Mouse (Mus musculus) olfactory bulb, adult 2 months (tissue): ENCODE measurements around the gene Snd1. TPM values are rescaled to one million over a fixed set of nuclear protein-coding genes. Genes with fewer than 3 reads are reported as not detected.
"Not testable (repeated sequence)": the region's sequence is repeated elsewhere in the genome, so short reads cannot be mapped to it uniquely, and the experiment has no call there.

Source experiments
- H3K27ac ChIP-seq: fragments of 200-500 bp; 2 replicates; pipeline ENCODE4 v1.5.1; 2012; ENCODE audit warnings: low read depth, low read length; ENCODE audit not compliant: insufficient read depth
- H3K4me1 ChIP-seq: fragments of 200-500 bp; 2 replicates; pipeline ENCODE4 v1.6.1; 2012; ENCODE audit warnings: low read length; ENCODE audit not compliant: control insufficient read depth, insufficient read depth
- H3K4me3 ChIP-seq: fragments of 200-500 bp; 2 replicates; pipeline ENCODE4 v1.5.1; 2012; ENCODE audit warnings: mild to moderate bottlenecking, low read depth, low read length, moderate library complexity; ENCODE audit not compliant: insufficient read depth
- CTCF ChIP-seq: fragments of 200-500 bp; IDR thresholded peaks from 2 replicates; pipeline ENCODE4 v1.5.1; 2012; ENCODE audit warnings: low read depth, mild to moderate bottlenecking, low read length, moderate library complexity; ENCODE audit not compliant: insufficient read depth
- POLR2A ChIP-seq: fragments of 200-500 bp; IDR thresholded peaks from 2 replicates; pipeline ENCODE4 v1.6.1; 2012; ENCODE audit warnings: mild to moderate bottlenecking, low read depth, low read length, moderate library complexity; ENCODE audit not compliant: insufficient read depth
- WGBS: fragments of 180-500 bp; shearing (Covaris S2); methylation state at CpG from one replicate; pipeline ENCODE4 v1.1.7; 2018; 5-methylcytosine and 5-hydroxymethylcytosine counted together
- polyA plus RNA-seq: library from polyadenylated mRNA; stranded (reverse); fragments of >200 nt; gene quantifications from 2 replicates; pipeline ENCODE4 v1.2.4, GENCODE M21; 2012; ENCODE audit warnings: low replicate concordance; ENCODE audit not compliant: missing spikeins, insufficient read depth, insufficient read length

Snd1 gene
- polyA plus RNA-seq, 1 experiment, result not detected

GRCm38 (mm10) chr6:28502576-28502975 lies 27.6 kb downstream of the Snd1 start:
- Histone ChIP-seq H3K4me3 (no peak overlapping the region), H3K4me1 (no peaks in the 10 kb centered on the region), H3K27ac (no peak overlapping the region)
- WGBS, result 85% methylated on average over 7 of the region's 7 CpGs
- TF ChIP-seq POLR2A, result no peak
- no peak for TF ChIP-seq CTCF

DNA sequence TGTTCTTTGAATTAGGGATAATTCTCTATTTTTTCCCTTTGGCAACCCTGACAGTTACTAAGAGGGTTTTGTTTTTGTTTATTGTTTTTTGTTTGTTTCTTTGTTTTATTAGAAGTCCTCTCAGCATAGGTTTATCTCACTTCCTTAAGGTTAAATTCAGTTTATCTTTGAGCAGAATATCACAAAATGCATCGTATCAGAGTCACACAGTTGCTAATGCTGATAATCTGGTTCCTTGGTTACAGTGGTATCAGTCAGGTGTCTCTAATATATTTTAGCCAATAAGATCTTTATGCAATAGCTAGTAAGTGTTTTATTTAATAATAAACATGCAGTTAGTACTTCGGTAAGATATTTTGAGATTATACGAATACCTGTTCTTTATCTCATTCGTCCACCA lies 28.2 kb downstream of the Snd1 start:
- Histone ChIP-seq H3K4me1 (no peaks in the 10 kb centered on the region), H3K27ac (no peak overlapping the region), H3K4me3 (no peak overlapping the region)
- 96% methylated on average over 4 of the region's 4 CpGs for WGBS
- TF ChIP-seq CTCF, result no peak

DNA sequence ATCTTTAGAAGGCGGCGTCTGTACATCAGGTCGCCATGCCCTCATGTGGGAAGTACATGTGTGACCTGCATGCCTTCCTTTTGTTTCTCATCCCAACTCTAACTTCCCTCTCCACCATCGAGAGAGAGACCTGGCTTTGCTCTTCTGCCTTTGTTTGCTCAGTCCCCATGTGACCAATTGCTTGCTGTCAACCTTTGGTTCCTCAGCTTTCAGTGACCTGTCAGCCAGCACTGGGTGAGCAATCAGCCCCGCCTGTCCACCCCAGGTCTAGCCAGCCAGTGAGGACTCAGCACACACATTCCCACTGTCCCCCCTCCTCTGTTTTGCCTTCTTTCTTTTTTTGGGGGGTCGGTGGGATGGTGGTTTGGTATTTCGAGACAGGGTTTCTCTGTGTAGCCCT lies 29.7 kb downstream of the Snd1 start:
- WGBS, result 91% methylated on average over 7 of the region's 7 CpGs
- no peak overlapping the region for H3K27ac ChIP-seq
- H3K4me1 ChIP-seq, result no peaks in the 10 kb centered on the region
- TF ChIP-seq CTCF (no peak), POLR2A (no peak)
- no peak overlapping the region for H3K4me3 ChIP-seq

GRCm38 (mm10) chr6:28507759-28508158 lies 32.8 kb downstream of the Snd1 start:
- TF ChIP-seq POLR2A (no peak), CTCF (no peak)
- Histone ChIP-seq H3K4me1 (no peaks in the 10 kb centered on the region; the same call in 1 of the 2 replicates), H3K4me3 (no peak overlapping the region), H3K27ac (no peak overlapping the region)
- 47% methylated on average over 4 of the region's 4 CpGs for WGBS

DNA sequence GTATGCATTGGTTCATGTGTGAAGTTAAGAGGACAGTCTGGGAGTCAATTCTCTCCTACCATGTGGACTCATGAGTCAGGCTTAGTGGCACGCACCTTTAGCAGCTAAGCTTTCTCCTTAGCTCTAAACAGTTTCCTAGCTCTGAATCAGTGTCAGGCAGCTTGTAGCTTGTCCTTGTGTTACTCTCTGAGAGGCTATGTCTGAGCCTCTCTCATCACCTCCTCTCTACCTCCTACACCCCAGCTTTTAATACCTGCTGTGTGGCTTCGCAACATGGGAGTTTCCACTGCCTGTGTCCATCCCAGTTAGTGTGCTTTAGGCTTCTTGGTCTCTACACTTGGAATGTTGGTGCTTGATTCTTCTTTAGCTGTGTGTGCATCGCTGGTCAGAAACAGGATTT lies 39.3 kb downstream of the Snd1 start:
- TF ChIP-seq POLR2A (no peak), CTCF (no peak)
- no peak overlapping the region for H3K27ac ChIP-seq
- H3K4me3 ChIP-seq, result no peak overlapping the region
- WGBS, result 57% methylated on average over 3 of the region's 3 CpGs
- no peaks in the 10 kb centered on the region; the same call in 1 of the 2 replicates for H3K4me1 ChIP-seq

GRCm38 (mm10) chr6:28514830-28515350 lies 40.0 kb downstream of the Snd1 start:
- no peak overlapping the region for H3K27ac ChIP-seq
- 87% methylated on average over 4 of the region's 4 CpGs for WGBS
- TF ChIP-seq POLR2A, result no peak
- TF ChIP-seq CTCF, result no peak
- H3K4me1 ChIP-seq, result no peaks in the 10 kb centered on the region; the same call in 1 of the 2 replicates
- H3K4me3 ChIP-seq, result no peak overlapping the region

DNA sequence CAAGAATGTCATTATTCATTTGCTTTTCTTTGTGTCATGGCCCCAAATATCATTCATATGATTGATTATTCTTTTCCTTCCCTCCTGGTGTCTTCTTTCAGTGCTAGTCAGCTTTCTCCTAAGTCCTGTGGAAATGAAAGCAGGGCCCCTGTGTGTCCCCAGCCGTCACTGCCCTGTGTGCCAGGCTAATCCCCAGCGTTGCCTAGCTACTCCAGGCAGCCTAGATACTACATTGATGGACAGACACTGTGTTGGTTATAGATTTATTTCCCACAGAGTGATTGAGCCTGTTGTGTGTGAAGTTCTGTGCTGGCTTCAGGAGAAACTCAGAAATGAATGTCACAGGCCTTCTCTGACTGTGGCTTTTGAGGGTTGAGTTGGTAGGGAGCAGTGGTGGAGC lies 41.7 kb downstream of the Snd1 start:
- no peak overlapping the region for H3K27ac ChIP-seq
- 63% methylated on average over 2 of the region's 2 CpGs for WGBS
- TF ChIP-seq POLR2A, result no peak
- TF ChIP-seq CTCF, result no peak

DNA sequence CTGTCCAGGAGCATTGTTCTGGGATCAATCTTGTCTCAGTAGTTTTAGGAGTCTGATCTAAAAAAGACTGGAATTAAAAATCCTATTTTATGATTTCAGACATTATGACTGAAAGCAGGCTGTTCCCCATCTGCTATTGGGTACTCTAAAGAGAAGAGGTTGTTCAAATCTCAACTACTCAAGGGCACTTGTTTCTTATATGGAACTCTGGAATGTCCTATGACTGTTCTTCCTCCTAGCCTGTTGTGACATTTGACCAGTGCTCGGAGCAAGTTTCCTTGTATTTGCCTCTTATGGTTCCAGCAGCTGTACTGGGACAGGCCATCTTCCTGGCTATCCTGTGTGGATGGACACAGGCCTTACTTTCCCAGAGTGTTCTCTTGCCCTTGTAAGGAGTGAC lies 42.1 kb downstream of the Snd1 start:
- H3K4me3 ChIP-seq, result no peak overlapping the region
- H3K4me1 ChIP-seq, result no peaks in the 10 kb centered on the region; the same call in 1 of the 2 replicates
- H3K27ac ChIP-seq, result no peak overlapping the region
- WGBS, result 97% methylated on average over 1 of the region's 1 CpGs
- TF ChIP-seq POLR2A (no peak), CTCF (no peak)

More for the DNA sequence above, 41.7 kb downstream of the Snd1 start:
- Histone ChIP-seq H3K4me3 (no peak overlapping the region), H3K4me1 (no peaks in the 10 kb centered on the region; the same call in 1 of the 2 replicates)

GRCm38 (mm10) chr6:28519426-28519825 lies 44.5 kb downstream of the Snd1 start:
- Histone ChIP-seq H3K4me1 (no peaks in the 10 kb centered on the region), H3K27ac (no peak overlapping the region), H3K4me3 (no peak overlapping the region)
- TF ChIP-seq CTCF (no peak), POLR2A (no peak)
- WGBS, result 90% methylated on average over 8 of the region's 8 CpGs

DNA sequence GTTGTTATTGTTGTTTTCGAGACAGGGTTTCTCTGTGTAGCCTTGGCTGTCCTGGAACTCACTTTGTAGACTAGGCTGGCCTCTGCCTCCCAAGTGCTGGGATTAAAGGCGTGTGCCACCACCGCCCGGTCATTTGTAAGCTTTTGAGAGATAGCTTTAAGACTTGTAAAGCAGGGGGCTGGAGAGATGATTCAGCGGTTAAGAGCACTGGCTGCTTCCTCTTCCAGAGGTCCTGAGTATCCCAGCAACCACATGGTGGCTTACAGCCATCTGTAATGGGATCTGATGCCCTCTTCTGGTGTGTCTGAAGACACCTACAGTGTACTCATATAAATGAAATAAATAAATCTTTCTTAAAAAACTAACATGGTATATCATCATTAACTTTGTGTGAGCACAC lies 45.8 kb downstream of the Snd1 start:
- not testable (repeated sequence) for H3K4me3 ChIP-seq, H3K4me1 ChIP-seq, H3K27ac ChIP-seq
- 86% methylated on average over 5 of the region's 5 CpGs for WGBS
